Mouse (Mus musculus) kidney, postnatal 0 days (tissue): ENCODE results near the gene Snrnp25. TPM values are rescaled to one million over a fixed set of nuclear protein-coding genes. Genes with fewer than 3 reads are reported as not detected.

Experiments
- ATAC-seq: fragments of 200-750 bp; cut with Nextera tagmentation; replicated peaks from 2 replicates; pipeline ENCODE4 v1.8.0; 2017; ENCODE audit warnings: low read depth, moderate number of reproducible peaks, moderate TSS enrichment, moderate library complexity; ENCODE audit not compliant: low FRiP score
- DNase-seq: peaks from one replicate; pipeline ENCODE4 v3.0.0-alpha.2; 2016; ENCODE audit warnings: low spot score
- H3K27ac ChIP-seq: fragments of 300-500 bp; sonication (generic); 2 replicates; pipeline ENCODE4 v1.5.1; 2014; ENCODE audit warnings: mild to moderate bottlenecking
- H3K27me3 ChIP-seq: fragments of 300-500 bp; sonication (generic); 2 replicates; pipeline ENCODE4 v1.6.1; 2014; ENCODE audit warnings: low read length, mixed read lengths; ENCODE audit not compliant: insufficient read depth
- H3K36me3 ChIP-seq: fragments of 300-500 bp; sonication (generic); 2 replicates; pipeline ENCODE4 v1.6.1; 2014; ENCODE audit warnings: low read length, mixed read lengths; ENCODE audit not compliant: insufficient read depth
- H3K4me1 ChIP-seq: fragments of 300-500 bp; sonication (generic); replicated peaks from 2 replicates; pipeline ENCODE4 v1.6.1; 2014; ENCODE audit warnings: antibody characterized with exemption, low read length, mixed read lengths; ENCODE audit not compliant: insufficient read depth
- H3K4me2 ChIP-seq: fragments of 300-500 bp; sonication (generic); 2 replicates; pipeline ENCODE4 v1.6.1; 2014; ENCODE audit warnings: mild to moderate bottlenecking, low read length, moderate library complexity, mixed read lengths
- H3K4me3 ChIP-seq: fragments of 300-500 bp; sonication (generic); replicated peaks from 2 replicates; pipeline ENCODE4 v1.5.1; 2014; ENCODE audit warnings: low read depth, low read length
- H3K9ac ChIP-seq: fragments of 300-500 bp; sonication (generic); 2 replicates; pipeline ENCODE4 v1.6.1; 2014; ENCODE audit warnings: low read depth, low read length
- H3K9me3 ChIP-seq: fragments of 300-500 bp; sonication (generic); replicated peaks from 2 replicates; pipeline ENCODE4 v1.6.1; 2016; ENCODE audit warnings: low read length, inconsistent platforms, mixed read lengths
- CTCF ChIP-seq: IDR thresholded peaks from 2 replicates; pipeline ENCODE4 v1.5.1; 2016; ENCODE audit warnings: antibody characterized with exemption, low read depth, mild to moderate bottlenecking, moderate library complexity
- WGBS: fragments of 180-500 bp; shearing (Covaris S2); extraction: QIAGEN DNeasy Blood & Tissue Kit; methylation state at CpG from one replicate; pipeline ENCODE4 v1.1.7; 2014; 5-methylcytosine and 5-hydroxymethylcytosine counted together
- polyA plus RNA-seq: library from polyadenylated mRNA; unstranded; fragments of >200 nt; fragmentation: Nextera tagmentation; extraction: Ambion mirVana; gene quantifications from 2 replicates; pipeline ENCODE4 v1.2.1, GENCODE M21; 2015

The Snrnp25 gene
- polyA plus RNA-seq, 1 experiment from 2014 or later: 49.5 TPM

DNA sequence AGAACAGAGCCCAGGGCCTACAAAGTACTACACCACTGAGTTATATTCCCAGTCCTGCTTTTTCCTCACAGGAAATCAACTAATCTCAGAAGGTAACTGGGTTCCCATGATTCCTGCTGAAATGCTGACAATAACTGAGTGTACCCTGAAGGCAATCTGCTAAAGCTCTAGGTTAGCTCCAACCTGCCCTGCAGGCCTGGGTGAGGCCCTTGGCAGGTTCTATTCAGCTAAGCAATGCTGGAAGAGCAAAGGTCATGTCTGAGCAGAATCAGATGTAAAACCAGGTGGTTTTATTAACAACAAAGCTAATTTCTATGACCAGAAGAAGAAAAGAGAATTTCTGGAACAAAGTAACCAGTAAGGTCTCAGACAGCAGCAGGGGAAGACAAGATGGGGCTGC lies 36.2 kb downstream of the Snrnp25 start:
- no peak for ATAC-seq
- Histone ChIP-seq H3K4me3 (no peak overlapping the region), H3K4me2 (no peak overlapping the region), H3K9ac (no peak overlapping the region), H3K27ac (no peak overlapping the region), H3K9me3 (no peaks in the 10 kb centered on the region), H3K27me3 (no peaks in the 10 kb centered on the region), H3K4me1 (peaks cover 12% of the 10 kb centered on the region), H3K36me3 (peaks cover 21% of the 10 kb centered on the region)
- no peak for DNase-seq
- TF ChIP-seq CTCF: no peak

- Histone ChIP-seq H3K9me3 (no peaks in the 10 kb centered on the region), H3K4me3 (no peak overlapping the region), H3K9ac (no peak overlapping the region), H3K36me3 (peaks cover 21% of the 10 kb centered on the region), H3K4me1 (peaks cover 12% of the 10 kb centered on the region), H3K27ac (no peak overlapping the region), H3K4me2 (no peak overlapping the region), H3K27me3 (no peaks in the 10 kb centered on the region)
- ATAC-seq (no peak), DNase-seq (no peak)
- WGBS: 89% methylated on average over 3 of the region's 3 CpGs
- no peak for TF ChIP-seq CTCF
Observed at GRCm38 (mm10) chr11:32242209-32242608, 37.0 kb downstream of the Snrnp25 start.

DNA sequence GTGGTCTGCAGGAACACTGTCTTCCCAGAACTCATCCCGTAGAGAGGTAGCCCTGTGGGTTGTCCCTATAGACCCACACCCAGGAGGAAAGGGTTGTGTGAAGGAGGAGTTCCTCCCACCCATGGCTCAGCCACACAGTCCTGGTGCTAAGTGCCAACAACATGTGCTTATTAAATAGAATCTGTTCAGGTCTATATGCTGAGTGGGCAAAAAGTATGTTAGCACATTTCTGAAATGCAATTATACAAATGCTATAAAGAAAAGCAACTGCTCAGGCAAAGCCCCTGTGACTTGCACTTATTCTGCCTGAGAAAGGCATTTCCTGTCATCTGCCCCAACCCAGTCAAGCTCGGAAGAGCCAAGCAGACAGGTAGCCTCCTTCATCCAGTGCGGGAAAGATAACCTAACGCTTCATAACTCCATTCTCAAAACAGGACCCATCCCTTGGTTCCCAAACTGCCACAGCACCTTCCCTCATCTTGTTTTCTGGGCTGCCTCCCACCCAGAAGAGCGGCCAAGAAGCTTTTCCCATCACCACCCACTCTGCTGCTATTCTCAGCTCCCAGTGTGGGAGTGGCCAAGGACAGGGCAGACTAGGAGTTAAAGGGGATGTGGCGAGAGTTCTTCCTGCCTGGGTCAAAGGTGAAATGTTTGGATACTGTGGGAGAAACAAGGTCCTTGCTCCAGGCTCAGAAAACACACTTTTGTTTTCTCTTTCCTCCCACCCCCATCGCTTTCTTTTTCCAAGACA lies 38.2 kb downstream of the Snrnp25 start:
- Histone ChIP-seq H3K36me3 (peaks cover 21% of the 10 kb centered on the region), H3K4me3 (no peak overlapping the region), H3K4me1 (peaks cover 12% of the 10 kb centered on the region), H3K9me3 (no peaks in the 10 kb centered on the region), H3K9ac (no peak overlapping the region), H3K27ac (peak overlapping the region; percentile 77), H3K4me2 (0 out of 2 replicates have a peak overlapping the region, but pooled peaks have one; percentile 10), H3K27me3 (no peaks in the 10 kb centered on the region)
- peak; percentile 87 for DNase-seq
- no peak for TF ChIP-seq CTCF
- peak; percentile 52; the same call in 1 of the 2 replicates for ATAC-seq
- 35% methylated on average over 7 of the region's 7 CpGs for WGBS

- peak; percentile 38 for DNase-seq
- WGBS: 70% methylated on average over 3 of the region's 3 CpGs
- Histone ChIP-seq H3K36me3 (peaks cover 21% of the 10 kb centered on the region), H3K4me3 (no peak overlapping the region), H3K4me2 (0 out of 2 replicates have a peak overlapping the region, but pooled peaks have one; percentile 10), H3K9me3 (no peaks in the 10 kb centered on the region), H3K9ac (no peak overlapping the region), H3K27ac (peak overlapping the region; percentile 77), H3K4me1 (peaks cover 12% of the 10 kb centered on the region), H3K27me3 (no peaks in the 10 kb centered on the region)
- ATAC-seq: no peak
- TF ChIP-seq CTCF: no peak
Observed at GRCm38 (mm10) chr11:32244064-32244463, 38.8 kb downstream of the Snrnp25 start.

DNA sequence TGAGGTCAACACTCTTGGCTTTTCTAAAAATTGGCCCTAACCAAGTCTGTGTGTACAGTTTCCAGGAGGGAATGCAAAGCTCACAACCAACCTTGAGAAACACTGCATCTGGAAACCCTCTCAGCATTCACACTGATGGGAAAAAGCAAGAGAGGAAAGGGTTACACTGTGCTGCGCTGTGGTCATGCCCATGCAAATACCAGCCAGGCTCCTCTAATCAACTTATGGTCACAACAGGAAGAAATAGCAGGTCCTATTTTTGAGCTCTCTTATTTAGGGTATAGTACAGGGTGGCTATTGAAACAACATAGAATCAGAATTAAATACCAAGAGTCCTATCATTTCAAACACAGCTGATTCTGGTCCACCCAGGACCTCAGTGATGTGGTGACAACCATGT lies 39.4 kb downstream of the Snrnp25 start:
- TF ChIP-seq CTCF: no peak
- no peak for ATAC-seq
- Histone ChIP-seq H3K4me3 (no peak overlapping the region), H3K9me3 (no peaks in the 10 kb centered on the region), H3K27ac (peak overlapping the region; percentile 77), H3K36me3 (peaks cover 20% of the 10 kb centered on the region), H3K4me2 (no peak overlapping the region), H3K4me1 (peaks cover 12% of the 10 kb centered on the region), H3K27me3 (no peaks in the 10 kb centered on the region), H3K9ac (no peak overlapping the region)
- no peak for DNase-seq
- 80% methylated on average over 1 of the region's 1 CpGs for WGBS

DNA sequence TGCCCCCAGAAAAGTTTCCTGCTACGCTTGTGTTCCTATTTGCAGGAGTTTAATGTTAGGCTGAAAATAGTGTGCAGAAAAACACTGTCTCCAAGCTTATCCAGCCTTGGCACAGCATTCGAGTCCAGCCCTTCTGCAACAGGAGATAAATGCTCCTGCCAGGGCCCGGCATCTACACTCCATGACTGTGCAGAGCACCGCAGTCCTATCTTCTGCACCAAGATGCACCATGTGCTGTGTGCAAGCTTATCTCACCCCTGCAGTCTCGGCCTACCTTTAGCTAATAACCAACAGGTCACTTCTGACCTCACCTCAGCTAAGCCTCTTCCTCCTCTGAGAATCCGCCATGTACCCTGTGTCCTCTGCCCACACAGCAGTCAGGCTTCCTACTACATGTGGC lies 40.4 kb downstream of the Snrnp25 start:
- H3K4me2 ChIP-seq: no peak overlapping the region
- ATAC-seq: no peak
- no peak overlapping the region for H3K4me3 ChIP-seq
- H3K4me1 ChIP-seq: peaks cover 12% of the 10 kb centered on the region
- H3K36me3 ChIP-seq: peaks cover 20% of the 10 kb centered on the region
- H3K9ac ChIP-seq: no peak overlapping the region
- H3K9me3 ChIP-seq: no peaks in the 10 kb centered on the region
- TF ChIP-seq CTCF: no peak
- no peak for DNase-seq
- no peak overlapping the region for H3K27ac ChIP-seq
- WGBS: 94% methylated on average over 6 of the region's 6 CpGs
- H3K27me3 ChIP-seq: no peaks in the 10 kb centered on the region
